Mouse (Mus musculus): ENCODE data around the gene Arsb.

DNA sequence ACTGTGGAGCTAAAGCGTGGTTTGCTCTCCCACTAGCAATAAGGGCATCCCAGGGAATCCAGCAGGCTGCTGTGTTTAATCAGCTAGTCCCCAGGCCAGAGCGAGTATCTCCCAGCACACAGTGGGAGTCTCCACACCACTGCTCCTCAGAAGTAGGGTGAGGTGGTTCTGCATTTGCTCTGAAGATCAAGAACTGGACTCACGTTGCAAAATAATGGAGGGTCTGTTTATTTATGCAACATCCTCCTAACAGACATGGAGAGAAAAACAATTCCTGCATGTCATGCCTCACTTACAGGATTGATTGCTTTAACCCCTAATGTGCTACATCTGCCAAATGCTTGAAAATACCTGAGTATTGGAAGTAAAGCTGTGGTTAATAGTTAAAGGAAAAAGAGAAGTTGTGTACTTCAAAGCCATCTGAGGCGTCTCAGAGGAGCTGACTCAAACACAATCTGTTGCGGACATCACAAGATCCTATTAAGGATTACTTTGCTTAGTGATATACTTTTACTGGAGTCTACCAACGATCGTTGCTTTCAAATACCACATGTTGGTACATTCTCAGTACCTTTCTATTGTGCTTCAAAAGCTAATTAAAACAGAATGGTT is 2.4 kb downstream of the Arsb start:
- TF ChIP-seq CTCF (IDR thresholded peaks at IDR 0.05; ENCODE audit: insufficient read depth, low read depth, low read length) (no peak), POLR2A (IDR thresholded peaks at IDR 0.05; ENCODE audit: insufficient read depth, low read depth, low read length) (no peak)
